Mouse (Mus musculus) fat pad, adult 2 months (tissue): ENCODE measurements around the gene Snd1.

Experiments
- DNase-seq: peaks from one replicate; pipeline ENCODE4 v3.0.0-alpha.2; 2011; ENCODE audit warnings: low read depth, low spot score; ENCODE audit errors: extremely low read depth

Snd1 gene

DNA sequence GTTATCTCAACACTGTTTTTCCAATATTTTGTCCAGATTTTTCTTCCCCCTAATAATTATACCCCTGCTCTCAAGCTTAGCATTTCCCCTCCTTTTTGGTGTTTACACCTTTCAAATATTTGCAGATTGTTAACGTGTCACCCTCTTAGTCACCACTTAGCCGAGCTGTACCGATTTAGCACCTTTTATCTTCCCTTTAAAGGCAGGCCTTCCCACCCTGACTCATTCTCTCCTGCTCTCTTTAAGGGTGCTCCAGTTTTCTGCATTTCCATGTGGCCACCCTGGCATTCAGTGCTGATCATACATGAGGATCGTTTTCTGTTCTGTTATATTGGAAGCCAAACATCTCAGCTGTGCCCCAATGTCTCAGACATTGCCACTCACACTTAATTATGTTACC is 314.7 kb downstream of the Snd1 start:
- DNase-seq, result no peak

DNA sequence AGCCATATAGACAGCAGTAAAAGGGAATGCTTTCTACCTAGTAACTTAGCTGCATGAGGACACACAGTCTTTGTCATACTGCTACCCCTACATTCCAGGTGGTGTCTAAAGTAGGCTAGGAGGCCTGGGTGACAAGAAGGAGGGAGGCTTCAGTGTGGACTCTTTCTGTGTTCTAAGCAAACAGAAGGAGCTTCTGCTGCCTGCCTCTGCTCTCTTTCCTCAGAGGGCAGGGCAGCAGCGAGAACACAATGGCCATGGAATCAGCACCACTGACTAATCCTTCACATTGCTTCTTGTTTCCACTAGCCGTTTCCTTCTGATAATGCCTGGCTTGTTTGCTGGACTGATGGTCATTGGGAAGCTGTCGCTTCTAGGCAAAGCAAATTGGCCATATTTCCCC is 316.2 kb downstream of the Snd1 start:
- no peak for DNase-seq

DNA sequence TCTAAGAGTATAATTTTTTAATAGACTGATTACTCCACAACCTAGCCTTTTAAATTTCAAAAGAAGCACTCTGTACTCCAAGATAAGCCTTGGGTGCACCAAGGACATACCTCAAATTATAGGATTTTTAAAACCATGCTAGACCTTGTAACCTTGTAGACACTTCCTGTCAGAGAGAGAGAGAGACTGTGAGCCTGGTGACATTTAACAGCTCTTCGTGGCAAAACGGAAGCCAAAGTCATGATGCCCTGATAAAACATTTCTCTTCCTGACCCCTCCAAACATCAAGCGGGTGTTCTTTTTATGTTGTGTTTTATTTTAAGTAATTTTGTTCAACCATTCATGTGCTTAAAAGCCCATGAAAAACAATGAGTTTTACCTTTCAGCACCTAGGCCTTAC is 316.9 kb downstream of the Snd1 start:
- no peak for DNase-seq

DNA sequence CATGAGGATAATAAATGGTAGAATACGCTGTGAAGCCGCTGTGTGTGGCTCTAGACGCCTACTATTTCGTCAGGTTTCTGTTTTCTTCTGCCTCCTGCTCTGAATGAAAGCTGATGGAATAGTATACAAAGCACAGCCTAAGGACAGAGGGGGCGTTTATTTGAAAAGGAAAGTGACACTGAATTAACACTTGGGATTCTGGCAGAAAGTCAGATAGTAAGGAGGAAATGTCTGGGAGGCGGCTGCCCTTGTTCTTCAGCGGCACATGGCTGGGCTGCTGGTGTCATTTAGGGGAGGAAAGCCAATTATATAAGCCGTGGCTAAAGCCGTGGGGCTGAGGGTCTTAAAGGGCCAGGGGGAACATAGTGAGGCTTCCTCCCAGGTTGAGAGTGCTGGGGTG is 320.4 kb downstream of the Snd1 start:
- DNase-seq, result peak; percentile 7

DNA sequence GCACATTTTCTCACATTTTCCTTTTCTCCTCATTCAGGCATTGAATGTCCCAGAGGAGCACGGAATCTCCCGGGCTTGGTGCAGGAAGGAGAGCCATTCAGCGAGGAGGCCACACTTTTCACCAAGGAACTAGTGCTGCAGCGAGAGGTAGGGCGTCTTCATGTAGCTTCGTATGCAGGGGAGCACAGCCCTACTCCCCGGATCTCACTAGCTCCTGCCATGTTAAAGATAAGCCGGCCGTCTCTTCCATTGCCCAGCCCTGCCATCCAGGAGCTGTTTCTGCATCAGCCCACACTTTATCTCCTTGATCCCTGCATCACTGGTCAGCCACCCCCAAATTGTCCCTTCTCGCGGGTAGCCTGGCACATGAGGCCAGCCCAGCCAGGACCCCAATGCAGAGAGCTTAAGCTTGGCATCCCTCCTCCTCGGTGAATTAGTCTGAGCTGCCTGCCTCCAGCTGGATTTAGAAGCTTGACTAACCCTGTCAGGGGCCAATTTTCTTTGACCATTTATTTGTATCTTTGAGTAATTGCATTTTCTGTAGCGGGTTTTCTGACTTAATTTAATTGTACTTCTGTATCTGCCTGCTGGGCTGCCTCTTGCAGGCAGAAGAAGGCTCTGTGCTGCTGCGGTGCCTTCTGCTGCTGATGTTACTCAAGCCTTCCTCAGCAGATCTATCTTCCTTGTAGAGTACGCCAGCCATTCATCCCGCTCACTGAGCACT is 321.0 kb downstream of the Snd1 start:
- no peak for DNase-seq

DNA sequence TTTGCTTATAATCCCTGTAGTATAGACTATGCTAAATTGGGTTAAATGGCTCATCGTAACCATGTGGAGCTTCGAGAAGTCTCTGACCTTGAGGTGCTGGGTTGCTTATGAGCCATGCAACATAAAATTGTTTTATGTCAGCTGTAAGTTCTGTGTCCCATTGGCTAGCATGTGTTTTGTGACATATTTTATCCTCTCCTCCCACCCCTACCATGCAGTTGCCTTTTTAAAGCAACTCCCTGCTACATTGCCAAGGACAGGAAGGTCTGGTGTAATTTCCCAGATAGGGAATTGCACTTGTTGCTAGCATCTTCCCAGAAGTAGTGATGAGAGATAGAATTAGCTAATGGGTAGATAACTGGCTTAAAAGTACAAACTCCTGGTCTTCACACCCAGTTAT is 324.9 kb downstream of the Snd1 start:
- DNase-seq, result no peak

DNA sequence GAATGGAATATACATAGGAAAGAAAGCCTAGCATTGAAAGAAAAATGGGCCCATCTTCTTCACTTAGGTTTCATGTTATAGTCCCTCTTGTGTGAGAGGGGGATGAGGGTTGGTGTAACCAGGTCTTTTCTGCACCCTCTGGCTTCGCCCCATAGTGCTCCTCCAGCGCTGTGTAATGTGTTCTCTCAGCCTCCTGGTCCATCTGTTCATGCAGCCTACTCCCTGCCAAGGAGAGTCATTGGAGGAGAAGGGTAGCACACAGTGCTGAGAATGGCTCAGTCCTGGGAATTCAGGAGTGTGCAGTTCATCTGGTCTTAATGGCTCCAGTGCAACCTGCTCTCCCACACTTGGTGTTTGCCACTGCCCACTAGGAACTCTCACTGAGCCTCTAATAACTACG is 326.0 kb downstream of the Snd1 start:
- no peak for DNase-seq

DNA sequence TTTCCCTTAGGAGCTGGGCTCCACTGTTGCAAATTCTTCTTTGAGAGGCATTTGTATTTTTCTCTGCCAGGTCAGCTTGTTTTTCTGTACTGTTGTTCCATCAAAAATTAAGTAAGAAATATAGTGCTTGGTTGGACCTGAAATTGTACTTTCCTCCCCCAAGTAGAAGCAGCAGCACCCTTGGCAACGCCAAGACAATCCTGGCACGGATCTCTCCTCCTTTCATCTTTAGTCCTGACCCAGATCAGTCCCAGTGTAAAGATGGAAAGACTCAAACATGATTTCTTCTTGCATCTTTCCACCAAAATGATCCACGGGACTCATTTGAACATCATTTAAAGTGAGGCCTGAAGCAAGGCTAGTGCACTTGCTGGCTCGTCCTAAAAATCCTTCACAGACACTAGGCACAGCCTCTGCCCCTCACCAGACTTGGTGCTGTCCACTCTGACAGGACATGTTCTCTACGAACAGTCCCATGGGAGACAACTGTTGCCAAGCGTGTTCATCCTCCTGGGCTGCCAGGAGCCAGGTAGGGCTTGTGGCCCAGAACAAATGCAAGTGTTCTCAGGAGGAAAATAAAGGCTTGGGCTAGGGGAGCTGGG is 328.8 kb downstream of the Snd1 start:
- no peak for DNase-seq

DNA sequence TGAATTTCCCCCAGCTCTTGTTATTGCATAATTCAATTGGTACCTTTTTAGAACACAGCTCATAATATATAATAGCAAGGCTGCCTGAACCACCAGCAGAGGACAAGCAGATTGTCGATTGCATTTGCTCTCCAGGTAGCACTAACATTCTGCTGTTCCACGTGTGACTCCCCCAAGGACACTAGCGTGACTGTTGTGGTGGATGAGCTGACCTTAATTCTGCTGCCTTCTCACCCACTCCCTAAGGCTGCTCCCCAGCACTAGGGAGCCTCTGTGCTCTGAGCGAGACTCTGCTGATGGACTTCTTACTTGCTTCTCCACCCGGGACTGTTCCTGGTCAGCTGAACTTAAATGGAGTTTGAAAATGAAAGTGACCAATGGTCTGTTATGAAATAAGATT is 329.8 kb downstream of the Snd1 start:
- no peak for DNase-seq

DNA sequence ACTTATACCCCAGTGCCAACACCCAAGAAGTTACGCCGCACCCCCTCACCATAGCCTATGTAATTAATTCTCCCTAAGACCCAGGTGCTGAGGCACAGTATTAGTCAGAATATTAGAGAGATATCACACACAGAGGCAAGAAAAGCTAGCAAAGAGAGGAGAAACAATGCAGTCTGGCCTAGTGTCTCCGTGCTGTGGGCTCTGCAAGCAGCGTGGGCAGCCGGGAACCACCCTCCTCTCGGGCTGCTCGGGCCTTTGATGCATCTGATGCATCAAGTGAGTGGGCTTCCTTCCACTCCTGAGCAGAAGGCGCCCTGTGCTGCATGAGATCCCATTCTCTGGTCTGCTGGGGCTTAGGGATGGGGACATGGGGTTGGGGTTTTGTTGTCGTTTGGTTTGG is 338.1 kb downstream of the Snd1 start:
- DNase-seq, result no peak

DNA sequence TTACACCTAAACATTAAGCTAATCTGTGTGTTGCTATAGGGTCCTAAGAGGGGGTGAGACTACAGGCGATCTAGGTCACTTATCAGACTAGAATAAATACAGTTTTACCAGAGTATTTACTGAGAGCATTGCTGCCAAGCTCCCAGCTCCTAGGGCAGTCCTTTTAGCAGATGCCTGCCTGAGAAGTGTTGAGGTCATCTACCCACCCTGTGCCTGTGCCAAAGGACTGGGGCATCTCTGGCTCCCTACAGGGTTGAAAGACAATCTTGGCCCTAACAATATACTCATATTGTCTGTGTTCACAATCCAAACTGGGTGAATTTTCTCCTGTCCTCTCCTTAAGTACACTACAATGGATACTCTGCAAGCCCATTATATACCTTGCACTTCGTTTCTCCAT is 340.0 kb downstream of the Snd1 start:
- no peak for DNase-seq

DNA sequence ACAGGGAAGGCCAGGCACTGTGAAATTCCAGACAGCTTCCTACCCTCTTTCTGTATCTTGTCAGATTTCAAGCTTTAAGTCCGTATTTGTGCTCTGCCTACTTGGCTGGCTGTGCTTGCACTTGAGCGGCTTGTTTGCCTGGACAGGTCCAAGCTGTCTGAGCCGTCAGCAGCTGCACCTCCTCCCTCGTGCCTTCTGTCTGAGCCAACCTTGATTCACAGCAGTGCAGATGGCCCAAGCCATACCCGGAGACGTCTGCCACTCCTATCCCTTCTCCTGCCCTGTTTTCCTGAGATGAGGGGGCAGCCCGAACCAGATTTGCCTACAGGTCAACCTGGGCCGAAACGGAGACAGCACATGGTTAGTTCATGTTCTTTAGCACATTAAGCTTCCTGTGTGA is 342.1 kb downstream of the Snd1 start:
- no peak for DNase-seq

DNA sequence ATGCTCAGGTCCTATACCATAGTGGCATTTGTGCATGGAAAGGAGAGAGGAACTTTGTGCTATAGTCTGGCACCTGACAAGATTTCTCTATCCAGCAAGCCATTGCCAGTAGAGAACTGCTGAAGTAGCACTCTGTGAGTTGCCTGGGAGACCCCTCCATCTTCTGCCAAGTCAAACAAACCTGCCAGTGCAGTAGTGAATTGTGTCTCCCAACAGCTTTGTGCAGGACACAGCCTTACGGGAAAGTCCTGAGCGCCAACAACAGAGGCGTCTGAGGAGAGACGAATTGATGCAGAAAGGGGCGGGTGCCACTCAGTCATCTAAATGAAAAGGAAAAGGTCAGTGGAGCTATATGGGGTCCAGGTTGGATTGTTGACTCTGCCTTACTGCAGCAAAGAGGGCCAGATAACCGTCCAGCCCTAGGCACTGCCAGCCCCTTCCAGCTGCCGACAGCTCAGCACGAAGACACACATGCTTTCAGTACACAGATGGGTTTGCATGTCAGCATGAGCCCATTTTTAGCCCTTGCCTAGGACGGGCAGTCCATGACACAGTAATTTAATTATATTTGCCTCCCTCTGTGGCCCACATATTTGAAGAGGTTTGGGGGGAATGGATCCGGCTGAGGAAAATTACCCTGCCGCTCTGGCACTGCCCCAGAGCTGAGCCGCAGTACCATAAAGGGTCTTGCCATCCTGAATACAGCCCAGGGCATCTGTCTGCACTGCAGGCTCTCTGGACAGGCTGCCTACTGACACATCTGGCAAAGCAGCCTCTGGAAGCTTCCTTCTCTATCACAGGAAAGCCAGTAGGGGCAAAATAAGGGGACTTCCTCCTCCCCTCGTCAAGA is 344.8 kb downstream of the Snd1 start:
- DNase-seq, result no peak

DNA sequence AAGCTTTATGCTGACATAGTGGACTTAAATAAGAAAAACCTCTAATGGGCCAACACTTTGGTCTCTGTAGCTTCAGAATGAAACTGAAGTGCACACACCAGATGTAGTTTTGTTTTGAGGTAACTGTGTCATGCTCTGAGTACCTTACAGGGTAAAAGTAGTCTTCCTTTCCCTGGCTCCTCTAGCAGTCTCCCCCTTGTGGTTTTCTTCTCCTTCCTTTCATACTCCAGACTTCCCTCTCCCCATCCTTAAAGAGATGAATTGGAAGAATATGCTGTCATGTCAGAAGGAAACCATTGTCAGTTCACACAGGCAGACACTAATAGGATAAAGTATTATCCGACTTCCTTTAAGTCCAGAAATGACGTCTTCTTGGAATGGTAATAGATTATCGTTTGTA is 347.4 kb downstream of the Snd1 start:
- no peak for DNase-seq

DNA sequence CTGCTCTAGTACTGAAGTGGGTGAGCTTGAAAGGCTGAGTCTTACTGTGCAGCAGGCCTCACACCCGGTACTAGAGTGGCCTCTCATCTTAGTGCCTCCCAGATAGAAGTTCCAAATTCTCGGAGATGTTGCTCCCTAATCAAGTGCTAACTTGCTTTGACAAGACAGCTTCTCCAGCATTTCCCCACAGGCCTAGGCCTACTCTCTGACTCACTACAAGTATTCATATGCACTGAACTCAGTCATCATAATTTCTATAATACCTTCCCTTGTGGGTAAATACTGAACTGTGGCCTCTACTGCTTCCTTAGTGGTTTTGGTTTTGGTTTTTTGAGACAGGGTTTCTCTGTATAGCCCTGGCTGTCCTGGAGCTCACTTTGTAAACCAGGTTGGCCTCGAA is 348.4 kb downstream of the Snd1 start:
- DNase-seq, result no peak

DNA sequence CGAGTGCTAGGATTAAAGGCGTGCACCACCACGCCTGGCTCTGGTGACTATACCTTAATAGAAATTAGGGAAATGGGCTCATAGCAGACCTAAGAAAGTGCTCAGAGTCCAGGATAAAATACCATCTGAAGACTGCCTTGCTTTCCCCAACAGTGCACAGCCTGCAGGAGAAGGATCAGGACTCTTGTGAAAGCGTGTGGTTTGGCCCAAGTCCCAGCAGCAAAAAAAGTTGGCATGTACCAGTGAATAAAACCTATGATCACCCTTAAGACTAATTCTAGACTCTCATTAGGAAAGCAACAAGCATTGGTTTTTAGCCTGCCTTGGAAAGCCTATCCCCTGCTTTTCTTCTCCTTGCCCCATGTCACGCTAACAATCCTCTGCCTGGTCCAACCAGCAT is 348.9 kb downstream of the Snd1 start:
- no peak for DNase-seq

DNA sequence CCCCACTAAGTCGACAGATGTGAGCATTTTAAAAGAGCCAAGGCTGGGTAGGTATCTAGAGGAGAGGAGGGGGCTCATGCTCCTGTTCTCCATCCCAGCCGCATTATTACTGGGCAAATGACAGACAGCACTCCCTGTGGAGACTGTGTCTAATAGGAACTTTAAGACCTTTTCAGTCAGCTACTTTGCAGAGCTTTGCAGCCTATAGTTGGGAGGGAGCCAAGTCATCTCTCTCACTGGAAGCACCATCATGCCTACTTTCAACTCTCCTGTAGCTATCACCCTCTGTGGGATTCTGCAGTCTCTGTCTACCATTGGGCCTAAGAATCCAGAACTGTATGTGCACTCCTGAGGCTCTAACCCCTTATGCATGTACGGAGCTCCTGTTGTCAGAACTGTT is 351.0 kb downstream of the Snd1 start:
- DNase-seq, result no peak

DNA sequence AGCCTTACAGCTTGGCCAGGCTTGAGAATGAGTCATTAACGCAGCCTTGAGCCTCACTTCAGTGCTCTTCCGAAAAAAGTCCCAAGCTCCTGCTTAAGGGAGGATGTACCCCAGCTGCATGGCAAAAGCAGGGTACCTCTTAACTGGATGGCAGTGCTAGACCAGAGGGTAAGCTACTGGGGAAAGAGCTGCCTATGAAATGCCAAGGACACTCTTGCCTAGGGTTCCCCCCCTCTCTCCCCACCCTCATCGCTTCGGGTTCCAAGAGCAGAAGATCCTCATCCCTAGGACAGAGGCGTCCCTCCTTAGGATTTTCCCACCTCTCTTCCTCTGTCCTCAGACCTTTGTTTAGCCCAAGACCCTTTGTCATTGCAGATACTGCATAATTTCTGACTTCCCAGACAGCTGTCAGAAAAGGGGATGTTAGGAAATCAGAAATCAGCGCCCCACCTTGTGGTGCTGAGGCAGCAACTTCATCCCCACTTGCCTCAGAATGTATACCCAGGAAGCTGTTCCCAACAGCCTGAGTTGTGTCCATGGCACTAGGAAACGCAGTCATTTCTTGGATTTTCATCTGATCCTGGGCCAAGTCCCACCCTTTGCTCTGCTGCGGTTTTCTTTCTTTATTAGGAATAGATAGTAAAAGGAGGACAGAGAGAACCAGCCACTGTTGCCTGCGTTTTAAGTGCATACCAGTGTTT is 351.9 kb downstream of the Snd1 start:
- no peak for DNase-seq

DNA sequence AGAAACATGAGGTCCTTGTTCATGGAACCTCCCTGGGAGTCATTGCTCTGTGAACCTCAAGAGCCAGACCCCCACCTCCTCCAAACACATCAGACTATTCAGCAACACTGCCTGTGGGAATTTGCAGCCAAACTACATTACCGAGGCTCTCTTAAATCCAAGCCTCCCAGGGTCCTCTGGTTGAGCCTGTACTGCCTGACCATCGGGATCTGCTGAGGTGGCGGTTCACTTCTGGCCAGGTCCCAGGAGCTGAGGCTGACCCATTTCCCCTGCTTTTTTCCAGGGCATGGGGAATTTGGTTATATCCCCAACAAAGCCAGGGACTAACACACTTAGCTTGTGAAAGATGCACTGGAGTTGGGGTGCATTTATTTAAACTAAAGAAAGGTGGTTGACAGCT is 352.6 kb downstream of the Snd1 start:
- no peak for DNase-seq

DNA sequence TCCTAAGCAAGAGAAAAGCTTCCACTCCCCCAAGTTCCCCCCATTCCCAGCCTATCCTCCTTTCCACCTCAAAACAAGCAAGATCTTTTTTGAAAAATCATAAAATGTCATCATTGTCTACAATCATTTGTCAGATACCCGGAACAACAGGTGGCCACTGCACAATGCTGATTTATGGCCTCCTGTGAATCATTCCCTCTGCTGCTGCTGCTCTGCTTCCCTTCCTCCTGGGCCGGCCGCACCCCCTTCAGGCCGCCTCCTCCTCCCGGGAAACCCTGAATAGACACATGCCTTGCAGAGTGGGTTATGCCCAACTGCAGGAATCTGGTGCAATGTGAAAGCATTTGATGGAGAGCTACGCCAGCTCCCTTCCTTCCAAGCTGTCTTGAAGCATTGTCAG is 353.7 kb downstream of the Snd1 start:
- DNase-seq, result no peak

DNA sequence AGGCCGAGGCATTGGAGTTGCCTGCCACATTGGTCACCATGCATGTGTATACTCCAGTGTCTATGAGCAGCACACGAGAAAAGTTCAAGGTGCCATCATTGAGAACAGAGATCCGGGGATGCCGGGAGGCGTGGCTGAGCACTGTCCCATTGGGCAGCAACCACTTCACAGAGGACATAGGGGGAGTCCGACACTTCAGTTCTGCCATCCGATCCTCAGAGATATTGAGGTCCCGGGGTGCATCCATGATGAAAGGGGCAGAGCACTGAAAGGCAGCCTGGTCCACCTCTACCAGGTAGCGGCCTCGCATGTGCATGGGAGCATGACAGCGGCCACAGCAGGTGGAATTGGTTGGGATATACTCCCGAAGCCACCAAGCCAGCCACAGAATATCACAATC is 355.4 kb downstream of the Snd1 start:
- DNase-seq, result no peak
